Mouse (Mus musculus) MEL (cell line): ENCODE results near the gene Mtmr11. TPM values are rescaled to one million over a fixed set of nuclear protein-coding genes. Genes with fewer than 3 reads are reported as not detected.

Experiments
- DNase-seq: peaks from one replicate; pipeline ENCODE4 v3.0.0; 2011; ENCODE audit warnings: low read depth, low spot score
- H3K27ac ChIP-seq: 2 replicates; pipeline ENCODE4 v1.5.1; 2012; ENCODE audit warnings: low read depth, mild to moderate bottlenecking, control low read depth, low read length, moderate library complexity; ENCODE audit not compliant: control insufficient read depth
- H3K27me3 ChIP-seq, 2 experiments: fragments of 150-350 bp in 1 of 2; sonication (generic) in 1 of 2; 2 replicates each; pipeline ENCODE4 v1.6.1; 2012; ENCODE audit warnings: low read length in 2 of 2, mild to moderate bottlenecking in 2 of 2, improper control_type of control experiment in 1 of 2, moderate library complexity in 1 of 2; ENCODE audit not compliant: insufficient read depth in 2 of 2, control insufficient read depth in 1 of 2
- H3K36me3 ChIP-seq, 2 experiments: 2 replicates each; pipeline ENCODE4 v1.6.1; 2012 to 2014; ENCODE audit warnings: low read length in 2 of 2, improper control_type of control experiment in 1 of 2, inconsistent platforms in 1 of 2, mild to moderate bottlenecking in 1 of 2; ENCODE audit not compliant: insufficient read depth in 2 of 2, control insufficient read depth in 1 of 2
- H3K4me1 ChIP-seq, 2 experiments: fragments of 150-350 bp in 1 of 2; sonication (generic) in 1 of 2; 2 replicates each; pipeline ENCODE4 v1.6.1; 2012; ENCODE audit warnings: low read length in 2 of 2, improper control_type of control experiment in 1 of 2, mild to moderate bottlenecking in 1 of 2; ENCODE audit not compliant: insufficient read depth in 2 of 2, control insufficient read depth in 1 of 2
- H3K4me3 ChIP-seq, 2 experiments: fragments of 150-350 bp in 1 of 2; sonication (generic) in 1 of 2; 2 replicates each; pipeline ENCODE4 v1.5.1; 2012; ENCODE audit warnings: low read depth in 2 of 2, low read length in 2 of 2, mild to moderate bottlenecking in 2 of 2, moderate library complexity in 2 of 2, control low read depth in 1 of 2, improper control_type of control experiment in 1 of 2; ENCODE audit not compliant: control insufficient read depth in 1 of 2, insufficient read depth in 1 of 2
- H3K79me2 ChIP-seq: 2 replicates; pipeline ENCODE4 v1.6.1; 2012; ENCODE audit warnings: mild to moderate bottlenecking, low read length, moderate library complexity; ENCODE audit not compliant: control insufficient read depth, poor library complexity, insufficient read depth
- H3K9ac ChIP-seq: 2 replicates; pipeline ENCODE4 v1.6.1; 2012; ENCODE audit warnings: low read depth, mild to moderate bottlenecking, control low read depth, low read length, moderate library complexity; ENCODE audit not compliant: control insufficient read depth, poor library complexity, severe bottlenecking
- H3K9me3 ChIP-seq: fragments of 150-350 bp; sonication (generic); replicated peaks from 2 replicates; pipeline ENCODE4 v1.6.1; 2012; ENCODE audit warnings: mild to moderate bottlenecking, low read length, improper control_type of control experiment, moderate library complexity; ENCODE audit not compliant: insufficient read depth
- CHD1 ChIP-seq: IDR thresholded peaks from 2 replicates; pipeline ENCODE4 v1.6.1; 2012; ENCODE audit warnings: low read depth, mild to moderate bottlenecking, inconsistent platforms, low read length, improper control_type of control experiment
- CHD2 ChIP-seq: IDR thresholded peaks from 2 replicates; pipeline ENCODE4 v1.6.1; 2011; ENCODE audit warnings: low read length, improper control_type of control experiment
- CTCF ChIP-seq, 3 experiments: IDR thresholded peaks in 2 of 3; conservative IDR thresholded peaks in 1 of 3; 2 replicates each; pipeline ENCODE4 v1.5.1; 2011 to 2012; ENCODE audit warnings: low read length in 3 of 3, low read depth in 2 of 3, mild to moderate bottlenecking in 2 of 3, improper control_type of control experiment in 1 of 3, inconsistent platforms in 1 of 3, mixed read lengths in 1 of 3, moderate library complexity in 1 of 3; ENCODE audit not compliant: control insufficient read depth in 1 of 3, insufficient read depth in 1 of 3, poor library complexity in 1 of 3, severe bottlenecking in 1 of 3
- E2F4 ChIP-seq: IDR thresholded peaks from 2 replicates; pipeline ENCODE4 v1.6.1; 2011; ENCODE audit warnings: low read depth, low read length, improper control_type of control experiment, borderline replicate concordance
- ELF1 ChIP-seq: IDR thresholded peaks from 2 replicates; pipeline ENCODE4 v1.6.1; 2014; ENCODE audit warnings: low read depth, mild to moderate bottlenecking, inconsistent platforms, low read length, improper control_type of control experiment, moderate library complexity
- GABPA ChIP-seq: IDR thresholded peaks from 2 replicates; pipeline ENCODE4 v1.6.1; 2012; ENCODE audit warnings: low read depth, mild to moderate bottlenecking, inconsistent platforms, low read length, improper control_type of control experiment, moderate library complexity
- GATA1 ChIP-seq: IDR thresholded peaks from 2 replicates; pipeline ENCODE4 v1.6.1; 2011; ENCODE audit warnings: low read depth, low read length, improper control_type of control experiment
- KAT2A ChIP-seq: conservative IDR thresholded peaks from 2 replicates; pipeline ENCODE4 v1.6.1; 2012; ENCODE audit warnings: low read depth, low read length, improper control_type of control experiment, inconsistent platforms
- MAX ChIP-seq: IDR thresholded peaks from 2 replicates; pipeline ENCODE4 v1.6.1; 2011; ENCODE audit warnings: low read length, improper control_type of control experiment
- MAZ ChIP-seq: IDR thresholded peaks from 2 replicates; pipeline ENCODE4 v1.6.1; 2012; ENCODE audit warnings: low read depth, mild to moderate bottlenecking, inconsistent platforms, low read length, improper control_type of control experiment
- MEF2A ChIP-seq: IDR thresholded peaks from 2 replicates; pipeline ENCODE4 v1.6.1; 2014; ENCODE audit warnings: low read depth, mild to moderate bottlenecking, inconsistent platforms, low read length, improper control_type of control experiment; ENCODE audit not compliant: poor library complexity, insufficient replicate concordance, severe bottlenecking; ENCODE audit errors: extremely low read depth
- MXI1 ChIP-seq: IDR thresholded peaks from 2 replicates; pipeline ENCODE4 v1.6.1; 2011; ENCODE audit warnings: mild to moderate bottlenecking, low read depth, low read length, improper control_type of control experiment
- TCF12 ChIP-seq: IDR thresholded peaks from 2 replicates; pipeline ENCODE4 v1.6.1; 2014; ENCODE audit warnings: low read depth, mild to moderate bottlenecking, inconsistent platforms, low read length, improper control_type of control experiment, moderate library complexity
- ZNF384 ChIP-seq: IDR thresholded peaks from 2 replicates; pipeline ENCODE4 v1.6.1; 2012; ENCODE audit warnings: low read depth, mild to moderate bottlenecking, inconsistent platforms, low read length, improper control_type of control experiment
- polyA plus RNA-seq, 2 experiments: library from polyadenylated mRNA; stranded (reverse) in 1 of 2; unstranded in 1 of 2; fragments of >175 nt in 1 of 2; fragments of >200 nt in 1 of 2; gene quantifications; 2 replicates each; pipeline versions ENCODE4 v1.2.1 to v1.2.4; 2012; ENCODE audit warnings: low replicate concordance in 2 of 2, low read depth in 1 of 2; ENCODE audit not compliant: insufficient read length in 2 of 2, insufficient read depth in 1 of 2, missing spikeins in 1 of 2
- total RNA-seq: library from RNA; depleted of rRNA; stranded (reverse); fragments of 300-350 nt; gene quantifications from 2 replicates; pipeline ENCODE4 v1.2.3, GENCODE M21; 2012

Mtmr11 gene
- total and polyA plus RNA-seq, 3 experiments, result 0.77 to 1.4 TPM; not detected in 1

DNA sequence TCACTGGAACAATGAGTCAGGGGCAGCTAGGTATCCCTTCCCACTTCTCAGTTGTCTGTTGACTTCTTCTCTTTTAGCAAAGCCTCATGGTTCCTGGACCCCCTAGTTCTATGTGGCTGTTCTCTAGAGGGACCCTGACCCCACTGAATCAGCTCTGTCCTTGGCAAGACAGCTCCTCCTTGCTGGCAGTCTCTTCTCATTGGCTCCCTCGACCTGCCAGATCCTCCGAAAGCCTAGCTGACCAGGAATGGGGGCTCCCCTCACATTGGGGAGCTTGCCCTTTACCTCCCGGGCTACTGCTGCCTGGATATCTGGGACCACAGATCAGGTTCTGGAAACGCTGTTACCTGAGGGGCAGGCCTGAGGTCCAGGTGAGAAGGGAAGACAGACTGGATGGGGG, 8.5 kb downstream of the Mtmr11 start:
- H3K27ac ChIP-seq, result no peak overlapping the region
- peak overlapping the region; percentile 86 for H3K9ac ChIP-seq
- peaks cover 37% of the 10 kb centered on the region for H3K79me2 ChIP-seq
- H3K4me3 ChIP-seq, result no peak overlapping the region
- no peaks in the 10 kb centered on the region for H3K9me3 ChIP-seq
- peaks cover 8 to 34% of the 10 kb centered on the region in 2 experiments for H3K4me1 ChIP-seq
- H3K27me3 ChIP-seq, result no peaks in the 10 kb centered on the region
- peaks cover 8 to 30% of the 10 kb centered on the region in 2 experiments for H3K36me3 ChIP-seq
- no peak for DNase-seq
- TF ChIP-seq MXI1 (no peak), MEF2A (no peak), CHD1 (no peak), E2F4 (no peak), CHD2 (no peak), KAT2A (no peak)

DNA sequence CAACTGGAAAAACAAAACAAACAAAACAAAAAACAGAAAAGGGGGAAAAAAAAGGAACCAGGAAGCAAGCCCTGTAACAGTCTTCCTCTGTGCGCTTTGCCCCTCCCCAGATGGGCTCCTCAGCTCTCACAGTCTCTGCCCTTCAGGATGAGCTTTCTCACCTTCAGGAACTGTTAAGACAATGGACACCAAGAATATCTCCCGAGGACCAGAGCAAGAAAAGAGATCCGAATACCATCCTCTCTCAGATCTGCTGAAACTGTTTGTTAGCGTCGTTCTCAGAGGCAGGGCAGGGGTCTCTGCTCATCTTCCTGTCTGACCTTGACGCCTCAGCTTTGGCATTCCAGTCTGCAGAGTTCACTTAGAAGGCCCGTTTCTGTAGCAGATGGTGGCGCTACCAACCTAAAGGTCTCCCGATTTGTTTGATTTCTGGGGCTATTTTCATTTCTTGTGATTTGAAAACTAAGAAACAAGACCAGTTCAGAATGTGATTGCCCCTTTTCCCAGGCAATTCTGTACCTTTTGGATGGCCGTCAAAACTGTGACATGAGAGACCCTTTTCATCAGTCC, 9.3 kb downstream of the Mtmr11 start:
- Histone ChIP-seq H3K27ac (peak overlapping the region; percentile 92), H3K4me1 (peaks cover 8 to 35% of the 10 kb centered on the region in 2 experiments)
- TF ChIP-seq CHD1 (no peak), ZNF384 (peak; percentile 46; the same call in 1 of the 2 replicates), TCF12 (no peak), KAT2A (no peak), ELF1 (0 out of 2 replicates have a peak, but pooled peaks have one; percentile 47), CTCF (IDR thresholded peaks at IDR 0.05 in 2 of 3, conservative IDR thresholded peaks at IDR 0.05 in 1 of 3; ENCODE audit: control insufficient read depth in 1 of 3, insufficient read depth in 1 of 3, low read depth in 2 of 3, low read length in 3 of 3, poor library complexity in 1 of 3, severe bottlenecking in 1 of 3) (0 out of 6 replicates have a peak, but pooled peaks of 1 of the 3 experiments have one; percentile 2), CHD2 (no peak)

DNA sequence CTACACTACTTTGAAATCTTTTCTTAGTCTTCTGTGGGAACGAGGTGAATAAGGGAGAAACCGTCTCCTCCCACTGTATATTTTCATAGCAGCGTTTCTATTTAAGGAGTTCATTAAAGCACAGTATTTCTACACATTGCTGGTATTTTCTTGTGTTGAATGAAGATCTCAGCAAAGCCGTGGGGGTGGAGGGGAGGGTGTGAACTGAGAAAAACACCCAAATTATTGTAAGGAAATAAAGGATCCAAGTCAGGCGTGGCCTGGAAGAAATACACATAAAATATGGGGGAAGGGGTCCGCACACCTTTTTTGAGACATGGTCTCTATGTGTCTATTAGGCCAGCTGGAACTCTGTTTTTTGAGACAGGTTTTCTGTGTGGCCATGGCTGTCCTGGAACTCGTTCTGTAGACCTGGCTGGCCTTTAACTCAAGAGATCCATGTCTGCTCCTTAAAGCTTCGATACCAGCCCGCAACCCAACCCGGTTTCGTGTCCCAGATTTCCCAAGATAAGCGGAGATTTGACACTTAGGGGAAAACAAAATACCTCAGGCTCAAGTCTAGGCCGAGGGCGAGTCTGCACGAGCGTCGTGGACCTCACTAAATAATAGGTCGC, 9.9 kb downstream of the Mtmr11 start:
- H3K27me3 ChIP-seq, result no peaks in the 10 kb centered on the region
- peaks cover 43% of the 10 kb centered on the region for H3K79me2 ChIP-seq
- H3K9ac ChIP-seq, result peak overlapping the region; percentile 86
- H3K27ac ChIP-seq, result peak overlapping the region; percentile 92
- H3K4me1 ChIP-seq, result peaks cover 8 to 35% of the 10 kb centered on the region in 2 experiments
- no peak for DNase-seq
- TF ChIP-seq CHD1 (peak; percentile 99), GATA1 (0 out of 2 replicates have a peak, but pooled peaks have one; percentile 27), MAX (0 out of 2 replicates have a peak, but pooled peaks have one; percentile 9), MAZ (peak; percentile 13; the same call in 1 of the 2 replicates), GABPA (no peak)
- peak overlapping the region; percentile 75 to 77 for H3K4me3 ChIP-seq
- no peaks in the 10 kb centered on the region for H3K9me3 ChIP-seq
- peaks cover 17 to 40% of the 10 kb centered on the region in 2 experiments for H3K36me3 ChIP-seq

More for the DNA sequence above, 9.3 kb downstream of the Mtmr11 start:
- Histone ChIP-seq H3K9ac (peak overlapping the region; percentile 86), H3K4me3 (peak overlapping the region; percentile 75 to 77), H3K27me3 (no peaks in the 10 kb centered on the region), H3K9me3 (no peaks in the 10 kb centered on the region), H3K79me2 (peaks cover 42% of the 10 kb centered on the region), H3K36me3 (peaks cover 14 to 36% of the 10 kb centered on the region in 2 experiments)
- DNase-seq, result peak; percentile 49
